Mouse (Mus musculus) stomach, postnatal 0 days (tissue): Measurements from ENCODE around the gene Dnaaf1.
A peak's percentile ranks its signal among the peaks of the same experiment; 100 is the strongest.

Experiments used
- CTCF ChIP-seq: IDR thresholded peaks from 2 replicates; pipeline ENCODE4 v1.5.1; 2016; ENCODE audit warnings: antibody characterized with exemption, low read depth, mild to moderate bottlenecking, moderate library complexity
- EP300 ChIP-seq: optimal IDR thresholded peaks from 2 replicates; pipeline ENCODE3; 2016; ENCODE audit warnings: antibody characterized with exemption

- TF ChIP-seq CTCF (peak; percentile 28; the same call in 1 of the 2 replicates), EP300 (no peak)
Observed at GRCm38 (mm10) chr8:119572411-119572810, 2.6 kb upstream of the Dnaaf1 start.
